Mouse (Mus musculus) macrophage (primary cell): ENCODE results near the gene Olfml2b. TPM values are rescaled to one million over a fixed set of nuclear protein-coding genes. Genes with fewer than 3 reads are reported as not detected.

Source experiments
- H3K27ac ChIP-seq: fragments of 350-480 bp; formaldehyde crosslinking; 2 replicates; pipeline ENCODE4 v1.9.0; 2021
- H3K36me3 ChIP-seq: fragments of 350-480 bp; formaldehyde crosslinking; 2 replicates; pipeline ENCODE4 v1.9.0; 2021; ENCODE audit errors: inconsistent target
- H3K4me3 ChIP-seq: fragments of 350-480 bp; formaldehyde crosslinking; 2 replicates; pipeline ENCODE4 v1.9.0; 2021; ENCODE audit errors: inconsistent target
- H3K79me2 ChIP-seq: fragments of 350-480 bp; formaldehyde crosslinking; 2 replicates; pipeline ENCODE4 v1.9.0; 2021; ENCODE audit errors: inconsistent target
- WGBS: methylation state at CpG from one replicate; pipeline ENCODE4 v1.1.7; 2026; ENCODE audit warnings: inconsistent platforms; ENCODE audit not compliant: missing documents; 5-methylcytosine and 5-hydroxymethylcytosine counted together
- polyA plus RNA-seq: library from polyadenylated mRNA; stranded (reverse); fragments of 250-400 nt; gene quantifications from 3 replicates; pipeline ENCODE4 v1.2.4, GENCODE M21; 2018; ENCODE audit warnings: inconsistent platforms

Olfml2b gene
- polyA plus RNA-seq, 1 experiment from 2014 or later, result 0.33 TPM

GRCm38 (mm10) chr1:170657228-170657521, 12.8 kb downstream of the Olfml2b start:
- Histone ChIP-seq H3K36me3 (no peaks in the 10 kb centered on the region), H3K27ac (no peak overlapping the region), H3K4me3 (no peak overlapping the region), H3K79me2 (no peaks in the 10 kb centered on the region)
- 80% methylated on average over 2 of the region's 2 CpGs for WGBS

DNA sequence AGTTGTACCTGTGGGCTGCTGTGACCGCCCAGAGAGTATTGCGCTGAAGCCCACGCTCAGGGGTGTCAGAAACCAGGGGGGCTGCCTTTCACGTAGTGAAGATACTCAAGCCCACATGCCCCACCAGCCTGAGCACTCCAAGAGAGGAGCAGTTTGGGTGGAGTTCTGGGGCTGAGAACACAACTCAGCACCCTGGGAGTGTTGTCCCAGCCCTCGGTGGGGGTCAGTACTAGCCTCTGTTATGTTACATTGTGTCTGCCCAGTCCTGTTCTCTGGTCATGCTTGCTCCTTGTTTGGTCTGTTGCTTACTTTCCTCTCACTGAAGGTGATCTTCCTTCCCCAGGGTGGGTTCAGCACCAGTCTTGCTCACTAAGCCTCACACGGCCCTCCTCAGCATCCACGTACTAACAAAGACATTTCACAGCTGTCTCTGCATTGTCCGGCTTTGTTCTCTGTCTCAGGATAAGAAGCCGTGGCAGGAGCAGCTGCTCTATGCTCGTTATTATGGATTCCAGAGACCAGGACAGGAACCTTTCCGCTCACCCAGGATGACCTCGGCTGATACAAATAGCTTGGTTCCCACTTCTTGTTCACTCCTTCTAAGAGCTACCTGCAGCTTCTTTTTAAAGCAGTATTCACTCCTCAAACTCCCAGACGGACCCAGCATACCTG, 13.4 kb downstream of the Olfml2b start:
- Histone ChIP-seq H3K36me3 (no peaks in the 10 kb centered on the region), H3K4me3 (no peak overlapping the region), H3K27ac (no peak overlapping the region), H3K79me2 (no peaks in the 10 kb centered on the region)
- 95% methylated on average over 13 of the region's 13 CpGs for WGBS

- no peak overlapping the region for H3K4me3 ChIP-seq
- H3K36me3 ChIP-seq, result no peaks in the 10 kb centered on the region
- H3K27ac ChIP-seq, result no peak overlapping the region
- no peaks in the 10 kb centered on the region for H3K79me2 ChIP-seq
- WGBS, result 94% methylated on average over 13 of the region's 13 CpGs
These were observed 14.9 kb downstream of the Olfml2b start for GRCm38 (mm10) chr1:170659260-170659659.

- WGBS, result 94% methylated on average over 11 of the region's 11 CpGs
- no peaks in the 10 kb centered on the region for H3K36me3 ChIP-seq
- H3K4me3 ChIP-seq, result no peak overlapping the region
These were observed 20.4 kb downstream of the Olfml2b start for GRCm38 (mm10) chr1:170664620-170665185.

GRCm38 (mm10) chr1:170665200-170665599, 20.9 kb downstream of the Olfml2b start:
- 94% methylated on average over 7 of the region's 7 CpGs for WGBS
- Histone ChIP-seq H3K79me2 (no peaks in the 10 kb centered on the region), H3K27ac (no peak overlapping the region), H3K4me3 (no peak overlapping the region), H3K36me3 (no peaks in the 10 kb centered on the region)

More at GRCm38 (mm10) chr1:170664620-170665185, 20.4 kb downstream of the Olfml2b start:
- Histone ChIP-seq H3K27ac (no peak overlapping the region), H3K79me2 (no peaks in the 10 kb centered on the region)

DNA sequence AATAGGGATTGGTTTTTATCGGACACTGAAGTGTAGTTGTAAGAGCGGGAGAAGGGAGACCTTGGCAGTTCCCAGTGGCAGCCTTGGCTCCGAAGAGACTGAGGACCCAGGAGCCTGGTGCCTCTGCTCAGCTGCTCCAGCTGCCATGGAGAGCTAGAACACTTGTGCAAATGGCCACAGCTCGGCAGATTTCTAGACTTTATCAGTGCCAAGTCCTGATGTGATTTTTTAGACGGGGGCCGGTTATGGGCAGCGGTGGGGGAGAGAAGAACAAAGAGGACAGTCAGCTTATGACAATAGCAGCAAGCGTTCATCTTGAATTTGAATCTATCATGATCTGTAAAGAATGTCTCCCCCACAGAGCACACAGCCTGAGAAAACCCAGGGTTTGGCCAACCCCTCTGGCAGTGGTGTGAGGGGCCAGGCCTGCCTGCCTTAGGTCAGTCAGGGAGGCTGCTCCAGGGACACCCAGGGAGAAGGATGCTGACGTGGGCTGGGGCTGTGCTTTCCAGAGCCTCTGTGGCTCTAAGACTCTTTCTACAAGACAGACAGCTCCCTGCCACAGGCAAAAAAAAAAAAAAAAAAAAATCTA, 29.9 kb downstream of the Olfml2b start:
- no peak overlapping the region for H3K4me3 ChIP-seq
- no peaks in the 10 kb centered on the region for H3K36me3 ChIP-seq
- H3K27ac ChIP-seq, result no peak overlapping the region
- no peaks in the 10 kb centered on the region for H3K79me2 ChIP-seq
- 91% methylated on average over 9 of the region's 9 CpGs for WGBS

- Histone ChIP-seq H3K36me3 (no peaks in the 10 kb centered on the region), H3K27ac (no peak overlapping the region), H3K4me3 (no peak overlapping the region), H3K79me2 (no peaks in the 10 kb centered on the region)
- WGBS, result 95% methylated on average over 4 of the region's 4 CpGs
These were observed 33.3 kb downstream of the Olfml2b start for GRCm38 (mm10) chr1:170677681-170678080.

- H3K36me3 ChIP-seq, result no peaks in the 10 kb centered on the region
- H3K4me3 ChIP-seq, result no peak overlapping the region
- H3K79me2 ChIP-seq, result no peaks in the 10 kb centered on the region
- H3K27ac ChIP-seq, result no peak overlapping the region
- WGBS, result 83% methylated on average over 4 of the region's 4 CpGs
These were observed 34.5 kb downstream of the Olfml2b start for GRCm38 (mm10) chr1:170678861-170679260.

DNA sequence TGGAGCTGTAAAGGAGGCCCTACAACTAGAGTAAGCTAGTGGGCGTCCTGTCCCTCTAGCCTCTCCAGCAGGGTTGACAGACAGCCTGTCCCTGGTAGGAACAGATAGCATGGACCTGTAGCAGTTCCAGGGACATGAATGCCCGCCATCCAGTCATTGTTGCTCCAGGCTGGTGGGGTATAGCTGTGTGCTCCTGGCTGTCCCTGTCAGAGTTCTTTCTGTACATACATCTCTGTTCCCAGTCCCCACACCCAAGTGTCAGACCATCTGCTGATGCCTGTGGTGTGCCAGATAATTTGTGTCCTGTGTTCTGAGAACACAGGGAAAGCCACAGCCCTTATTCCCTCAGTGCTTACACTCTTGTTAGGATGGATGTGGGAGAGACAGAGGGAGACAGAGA, 35.3 kb downstream of the Olfml2b start:
- H3K4me3 ChIP-seq, result no peak overlapping the region
- WGBS, result 96% methylated on average over 2 of the region's 2 CpGs
- no peaks in the 10 kb centered on the region for H3K36me3 ChIP-seq
- H3K27ac ChIP-seq, result no peak overlapping the region
- H3K79me2 ChIP-seq, result no peaks in the 10 kb centered on the region

DNA sequence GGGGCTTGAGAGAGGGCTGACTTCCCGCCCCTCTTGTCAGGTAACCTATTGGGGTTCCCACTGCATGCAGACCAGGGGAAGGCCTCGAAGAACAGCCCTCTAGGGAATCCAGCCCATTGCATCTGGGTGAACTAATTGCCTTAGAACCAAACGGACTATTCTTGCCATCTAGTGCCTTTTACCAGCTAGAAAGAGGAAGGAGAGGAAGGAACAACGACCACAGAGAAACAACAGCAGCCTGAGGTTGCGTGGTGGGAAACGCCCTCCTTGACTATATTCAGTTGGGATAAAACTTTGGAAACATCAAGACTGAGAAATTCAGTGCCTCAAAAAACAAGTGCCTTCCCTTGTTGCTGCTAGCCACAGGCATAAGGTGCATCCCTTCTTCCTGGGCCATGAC, 39.5 kb downstream of the Olfml2b start:
- 9% methylated on average over 6 of the region's 6 CpGs for WGBS
- Histone ChIP-seq H3K4me3 (no peak overlapping the region), H3K27ac (no peak overlapping the region)

GRCm38 (mm10) chr1:170689773-170690172, 45.4 kb downstream of the Olfml2b start:
- Histone ChIP-seq H3K27ac (no peak overlapping the region), H3K4me3 (no peak overlapping the region), H3K36me3 (no peaks in the 10 kb centered on the region), H3K79me2 (no peaks in the 10 kb centered on the region)
- WGBS, result 69% methylated on average over 8 of the region's 8 CpGs

More for the DNA sequence above, 39.5 kb downstream of the Olfml2b start:
- Histone ChIP-seq H3K36me3 (no peaks in the 10 kb centered on the region), H3K79me2 (no peaks in the 10 kb centered on the region)

- WGBS, result 98% methylated on average over 4 of the region's 5 CpGs
- Histone ChIP-seq H3K36me3 (no peaks in the 10 kb centered on the region), H3K79me2 (no peaks in the 10 kb centered on the region), H3K27ac (no peak overlapping the region), H3K4me3 (no peak overlapping the region)
These were observed 47.0 kb downstream of the Olfml2b start for GRCm38 (mm10) chr1:170691301-170691700.

GRCm38 (mm10) chr1:170694821-170695291, 50.5 kb downstream of the Olfml2b start:
- no peak overlapping the region for H3K4me3 ChIP-seq
- no peaks in the 10 kb centered on the region for H3K36me3 ChIP-seq
- no peaks in the 10 kb centered on the region for H3K79me2 ChIP-seq
- no peak overlapping the region for H3K27ac ChIP-seq
- WGBS, result 78% methylated on average over 5 of the region's 5 CpGs

GRCm38 (mm10) chr1:170695326-170695725, 51.0 kb downstream of the Olfml2b start:
- Histone ChIP-seq H3K79me2 (no peaks in the 10 kb centered on the region), H3K36me3 (no peaks in the 10 kb centered on the region), H3K27ac (no peak overlapping the region), H3K4me3 (no peak overlapping the region)
- 95% methylated on average over 6 of the region's 6 CpGs for WGBS

DNA sequence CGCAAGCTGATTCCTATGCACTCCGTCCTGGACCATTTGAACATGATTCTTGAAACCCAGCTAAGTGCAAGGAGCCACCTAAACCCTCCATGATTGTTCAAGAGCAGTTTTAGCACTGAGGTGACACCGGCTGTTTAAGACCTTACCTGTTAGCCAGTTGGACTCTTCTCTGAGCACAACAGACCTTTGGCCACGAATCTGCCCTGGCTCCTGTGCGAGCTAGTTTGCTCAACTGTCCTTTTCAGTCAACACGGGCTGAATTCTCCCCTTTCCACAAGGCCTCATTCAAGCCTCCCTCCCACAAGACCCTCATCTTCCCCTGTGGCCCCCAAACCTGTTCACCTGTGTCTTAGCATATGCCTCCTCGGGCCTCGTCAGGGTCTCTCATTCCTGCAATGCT, 52.7 kb downstream of the Olfml2b start:
- H3K79me2 ChIP-seq, result no peaks in the 10 kb centered on the region
- 95% methylated on average over 8 of the region's 8 CpGs for WGBS

More for the DNA sequence above, 52.7 kb downstream of the Olfml2b start:
- no peak overlapping the region for H3K4me3 ChIP-seq
- no peak overlapping the region for H3K27ac ChIP-seq
- H3K36me3 ChIP-seq, result no peaks in the 10 kb centered on the region
